Mouse (Mus musculus): ENCODE measurements around the gene Cog8. TPM values are rescaled to one million over a fixed set of nuclear protein-coding genes. Genes with fewer than 3 reads are reported as not detected.

Cog8 gene
- total and polyA plus RNA-seq, 3 experiments = 27.0 to 27.2 TPM; not detected in 1

- TF ChIP-seq ELF1 (IDR thresholded peaks at IDR 0.05; ENCODE audit: low read depth, low read length) = no peak
- no peak for TF ChIP-seq USF2 (IDR thresholded peaks at IDR 0.05; ENCODE audit: borderline replicate concordance in 1 of 2, insufficient read depth in 1 of 2, low read depth in 1 of 2, low read length in 2 of 2)
- TF ChIP-seq USF1 (IDR thresholded peaks at IDR 0.05; ENCODE audit: low read depth, low read length) = no peak
- no peak for TF ChIP-seq MAFK (IDR thresholded peaks at IDR 0.05; ENCODE audit: borderline replicate concordance, low read depth, low read length)
- no peak for TF ChIP-seq TBP (IDR thresholded peaks at IDR 0.05; ENCODE audit: low read depth, low read length)
- TF ChIP-seq EP300 (IDR thresholded peaks at IDR 0.05; ENCODE audit: low read depth in 1 of 2, low read length in 2 of 2) = no peak
- no peak for TF ChIP-seq ZKSCAN1 (IDR thresholded peaks at IDR 0.05; ENCODE audit: low read depth, low read length)
- no peak for TF ChIP-seq NRF1 (IDR thresholded peaks at IDR 0.05; ENCODE audit: insufficient read depth, low read depth, low read length, poor library complexity, severe bottlenecking)
These were observed 54.0 kb downstream of the Cog8 start (continued) for GRCm38 (mm10) chr8:107002532-107002931.

GRCm38 (mm10) chr8:106999068-106999467, 57.4 kb downstream of the Cog8 start:
- H3K27ac ChIP-seq (ENCODE audit: control insufficient read depth, low read depth, low read length) = no peak overlapping the region
- no peaks in the 10 kb centered on the region for H3K27me3 ChIP-seq (ENCODE audit: control insufficient read depth in 1 of 2, insufficient read depth in 2 of 2, low read length in 2 of 2)
- no peak for DNase-seq (ENCODE audit: low read depth, low spot score)
- H3K4me1 ChIP-seq (ENCODE audit: control insufficient read depth in 1 of 2, insufficient read depth in 2 of 2, low read length in 2 of 2) = no peaks in the 10 kb centered on the region
- no peak for TF ChIP-seq CHD1 (IDR thresholded peaks at IDR 0.05; ENCODE audit: low read depth, low read length)
- no peak for TF ChIP-seq SIN3A (IDR thresholded peaks at IDR 0.05; ENCODE audit: low read length)
- no peak for TF ChIP-seq ZMIZ1 (IDR thresholded peaks at IDR 0.05; ENCODE audit: low read depth, low read length)
- TF ChIP-seq POLR2AphosphoS5 (IDR thresholded peaks at IDR 0.05; ENCODE audit: borderline replicate concordance, low read depth, low read length) = no peak
- TF ChIP-seq SMC3 (IDR thresholded peaks at IDR 0.05; ENCODE audit: low read depth, low read length) = no peak
- no peak for TF ChIP-seq POLR2AphosphoS2 (IDR thresholded peaks at IDR 0.05; ENCODE audit: low read length)
- no peak for TF ChIP-seq ELF1 (IDR thresholded peaks at IDR 0.05; ENCODE audit: low read depth, low read length)
- no peak for TF ChIP-seq UBTF (IDR thresholded peaks at IDR 0.05; ENCODE audit: borderline replicate concordance, insufficient read depth, low read depth, low read length)
- TF ChIP-seq RCOR1 (IDR thresholded peaks at IDR 0.05; ENCODE audit: low read depth, low read length) = no peak
- no peak for TF ChIP-seq HCFC1 (IDR thresholded peaks at IDR 0.05; ENCODE audit: low read depth, low read length)
- TF ChIP-seq USF1 (IDR thresholded peaks at IDR 0.05; ENCODE audit: low read depth, low read length) = no peak
- TF ChIP-seq USF2 (IDR thresholded peaks at IDR 0.05; ENCODE audit: borderline replicate concordance in 1 of 2, insufficient read depth in 1 of 2, low read depth in 1 of 2, low read length in 2 of 2) = no peak
- TF ChIP-seq KAT2A (conservative IDR thresholded peaks at IDR 0.05; ENCODE audit: low read depth, low read length) = no peak
- no peak for TF ChIP-seq MYC (IDR thresholded peaks at IDR 0.05; ENCODE audit: low read depth, low read length)
- no peak overlapping the region for H3K4me3 ChIP-seq (ENCODE audit: control insufficient read depth in 1 of 2, insufficient read depth in 1 of 2, low read depth in 2 of 2, low read length in 2 of 2)
- H3K79me2 ChIP-seq (ENCODE audit: control insufficient read depth, insufficient read depth, low read length, poor library complexity) = no peaks in the 10 kb centered on the region
- no peaks in the 10 kb centered on the region for H3K36me3 ChIP-seq (ENCODE audit: control insufficient read depth in 1 of 2, insufficient read depth in 2 of 2, low read length in 2 of 2)
- H3K9me3 ChIP-seq (replicated peaks; ENCODE audit: insufficient read depth, low read length) = no peaks in the 10 kb centered on the region
- no peak overlapping the region for H3K9ac ChIP-seq (ENCODE audit: control insufficient read depth, low read depth, low read length, poor library complexity, severe bottlenecking)

All from MEL (cell line).